ENCODE assay signal across 8 mouse cellular contexts in genomic region chr6:125164672-125165327, GRCm38 (mm10). TPM values are rescaled to one million over a fixed set of nuclear protein-coding genes. Genes with fewer than 3 reads are reported as not detected.
DNase-seq lines count a peak whose midpoint lies in the region; ATAC-seq and TF ChIP-seq lines count a peak whose summit lies in the region.

No protein-coding gene starts in this region.

- peak overlapping the region; percentile 75 for H3ac ChIP-seq in myocyte (ENCODE audit: control insufficient read depth, insufficient read length)

- H3K4me2 ChIP-seq in intestine, postnatal 0 days (replicated peaks; ENCODE audit: low read depth) = peak overlapping the region; percentile 92
- H3K4me2 ChIP-seq in liver, embryonic 13.5 days = peak overlapping the region; percentile 79
- peak overlapping the region; percentile 79 for H3K4me2 ChIP-seq in myocyte (ENCODE audit: low read depth)

- TF ChIP-seq POLR2A in myocyte (IDR thresholded peaks at IDR 0.05; ENCODE audit: insufficient read length, low read depth) = no peak

- H3K27ac ChIP-seq in intestine, postnatal 0 days (ENCODE audit: low read depth, low read length) = peak overlapping the region; percentile 92
- peak overlapping the region; percentile 91 for H3K27ac ChIP-seq in liver, embryonic 13.5 days

- DNase-seq in spleen, adult 18-20 months = peak; percentile 39 to 54
- DNase-seq in spleen, adult 12 weeks (ENCODE audit: low spot score) = no peak
- DNase-seq in gastrocnemius, postnatal 36 days = peak; percentile 35 to 62
- DNase-seq in liver, embryonic 13.5 days = peak; percentile 56
- DNase-seq in thymus, postnatal 0 days (ENCODE audit: low spot score) = peak; percentile 71

- no peak for TF ChIP-seq CTCF in intestine, postnatal 0 days (IDR thresholded peaks at IDR 0.05; ENCODE audit: low read depth)

- peak overlapping the region; percentile 76 for H3K9ac ChIP-seq in intestine, postnatal 0 days (ENCODE audit: low read depth, low read length)
- H3K9ac ChIP-seq in liver, embryonic 13.5 days = peak overlapping the region; percentile 91

- peak overlapping the region; percentile 84 for H3K4me3 ChIP-seq in intestine, postnatal 0 days (ENCODE audit: low read depth, low read length)
- peak overlapping the region; percentile 80 for H3K4me3 ChIP-seq in liver, embryonic 13.5 days (replicated peaks)
- H3K4me3 ChIP-seq in myocyte = peak overlapping the region; percentile 98

- no peaks in the 10 kb centered on the region for H3K9me3 ChIP-seq in intestine, postnatal 0 days (ENCODE audit: control insufficient read depth)
- no peaks in the 10 kb centered on the region for H3K9me3 ChIP-seq in liver, embryonic 13.5 days (replicated peaks)

- H3K36me3 ChIP-seq in intestine, postnatal 0 days (ENCODE audit: control insufficient read depth, insufficient read depth) = peaks cover 40% of the 10 kb centered on the region
- peaks cover 78% of the 10 kb centered on the region for H3K36me3 ChIP-seq in liver, embryonic 13.5 days
- peaks cover 12% of the 10 kb centered on the region for H3K36me3 ChIP-seq in myocyte (ENCODE audit: control insufficient read depth, insufficient read depth)

- H3K4me1 ChIP-seq in intestine, postnatal 0 days (replicated peaks; ENCODE audit: control insufficient read depth, insufficient read depth, low read length) = peaks cover 12% of the 10 kb centered on the region; the same call in 1 of the 2 replicates
- peaks cover 83% of the 10 kb centered on the region for H3K4me1 ChIP-seq in liver, embryonic 13.5 days (replicated peaks)

- ATAC-seq in common myeloid progenitor, adult 5-6 weeks (replicated peaks; ENCODE audit: low read depth, poor library complexity, severe bottlenecking) = peak; percentile 23; the same call in 1 of the 2 replicates
- ATAC-seq in intestine, postnatal 0 days = peak; percentile 7; the same call in 1 of the 2 replicates
- ATAC-seq in liver, embryonic 13.5 days (ENCODE audit: low read depth) = peak; percentile 19

- intact Hi-C loops in gastrocnemius, postnatal 36 days (cut with DNase I) = no loop called here

- no peaks in the 10 kb centered on the region for H3K27me3 ChIP-seq in intestine, postnatal 0 days (replicated peaks; ENCODE audit: control insufficient read depth, insufficient read depth, low read length)
- no peaks in the 10 kb centered on the region for H3K27me3 ChIP-seq in liver, embryonic 13.5 days
- no peaks in the 10 kb centered on the region for H3K27me3 ChIP-seq in myocyte (ENCODE audit: control insufficient read depth, insufficient read depth, insufficient read length)

- peaks cover 24% of the 10 kb centered on the region for H3K79me2 ChIP-seq in myocyte (ENCODE audit: control insufficient read depth, insufficient read depth)

- under 1% methylated on average over 39 of the region's 39 CpGs for WGBS in intestine, postnatal 0 days
- under 1% methylated on average over 39 of the region's 39 CpGs for WGBS in liver, embryonic 13.5 days (ENCODE audit: insufficient replicate concordance)

TF ChIP-seq in myocyte, 11 proteins besides CTCF, POLR2A, EP300 and RAD21:
- peak; percentile 81 for TF ChIP-seq USF1 (IDR thresholded peaks at IDR 0.05; ENCODE audit: low read depth)
- no peak for TF ChIP-seq MYOG (IDR thresholded peaks at IDR 0.05; ENCODE audit: control insufficient read depth in 1 of 3, insufficient read depth in 1 of 3, insufficient read length in 2 of 3, low read depth in 2 of 3)
- peak; percentile 47 for TF ChIP-seq E2F4 (IDR thresholded peaks at IDR 0.05; ENCODE audit: insufficient read depth)
- TF ChIP-seq POLR2AphosphoS2 (IDR thresholded peaks at IDR 0.05; ENCODE audit: insufficient read length, low read depth) = peak; percentile 61

RNA-seq across cellular contexts. Expression of gene Gapdh, which starts 1.5 kb away (rescaled TPM):
- total RNA-seq in common myeloid progenitor, adult 5-6 weeks (2017) = 769 and 809 TPM in 2 replicates
- over 10,000 TPM; 11,568 to 13,182 TPM for total RNA-seq in gastrocnemius, postnatal 36 days (2021)
- 1,338 and 1,629 TPM in 2 replicates for polyA plus RNA-seq in intestine, postnatal 0 days (2015; fragmentation: Nextera tagmentation; extraction: Ambion mirVana)
- polyA plus RNA-seq in liver, embryonic 13.5 days (2015; fragmentation: Nextera tagmentation; extraction: Ambion mirVana) = 1,179 and 1,220 TPM in 2 replicates
- 9,871 TPM for polyA plus RNA-seq in myocyte (2012; fragmentation: generic; extraction: Trizol)
- 1,452 and 1,606 TPM in 2 replicates for polyA plus RNA-seq in thymus, postnatal 0 days (2015; fragmentation: Nextera tagmentation; extraction: Ambion mirVana)

RNA-seq across cellular contexts. Expression of gene Iffo1, which starts 19.8 kb away (rescaled TPM):
- 16.5 and 19.5 TPM in 2 replicates for total RNA-seq in common myeloid progenitor, adult 5-6 weeks (2017)
- total RNA-seq in gastrocnemius, postnatal 36 days (2021) = 10 to 100 TPM; 11.6 to 12.3 TPM
- 3.2 and 3.9 TPM in 2 replicates for polyA plus RNA-seq in intestine, postnatal 0 days (2015; fragmentation: Nextera tagmentation; extraction: Ambion mirVana)
- polyA plus RNA-seq in liver, embryonic 13.5 days (2015; fragmentation: Nextera tagmentation; extraction: Ambion mirVana) = 3.7 and 3.9 TPM in 2 replicates
- 244 TPM for polyA plus RNA-seq in myocyte (2012; fragmentation: generic; extraction: Trizol)
- 13.8 and 19.0 TPM in 2 replicates for polyA plus RNA-seq in thymus, postnatal 0 days (2015; fragmentation: Nextera tagmentation; extraction: Ambion mirVana)

RNA-seq across cellular contexts. Expression of gene Ncapd2, which starts 26.7 kb away (rescaled TPM):
- 272 and 344 TPM in 2 replicates for total RNA-seq in common myeloid progenitor, adult 5-6 weeks (2017)
- 10 to 100 TPM in 1 of 2 experiments, 1 to 10 TPM in 1; 8.0 to 13.7 TPM for total RNA-seq in gastrocnemius, postnatal 36 days (2021)
- 17.9 and 19.0 TPM in 2 replicates for polyA plus RNA-seq in intestine, postnatal 0 days (2015; fragmentation: Nextera tagmentation; extraction: Ambion mirVana)
- polyA plus RNA-seq in liver, embryonic 13.5 days (2015; fragmentation: Nextera tagmentation; extraction: Ambion mirVana) = 94.5 and 101 TPM in 2 replicates
- 34.7 TPM for polyA plus RNA-seq in myocyte (2012; fragmentation: generic; extraction: Trizol)
- 130 and 153 TPM in 2 replicates for polyA plus RNA-seq in thymus, postnatal 0 days (2015; fragmentation: Nextera tagmentation; extraction: Ambion mirVana)

RNA-seq across cellular contexts. Expression of gene Mrpl51, which starts 26.8 kb away (rescaled TPM):
- total RNA-seq in common myeloid progenitor, adult 5-6 weeks (2017) = 97.3 and 99.1 TPM in 2 replicates
- 100 to 1,000 TPM; 212 to 225 TPM for total RNA-seq in gastrocnemius, postnatal 36 days (2021)
- polyA plus RNA-seq in intestine, postnatal 0 days (2015; fragmentation: Nextera tagmentation; extraction: Ambion mirVana) = 270 and 282 TPM in 2 replicates
- 217 and 225 TPM in 2 replicates for polyA plus RNA-seq in liver, embryonic 13.5 days (2015; fragmentation: Nextera tagmentation; extraction: Ambion mirVana)
- 132 TPM for polyA plus RNA-seq in myocyte (2012; fragmentation: generic; extraction: Trizol)
- 281 and 294 TPM in 2 replicates for polyA plus RNA-seq in thymus, postnatal 0 days (2015; fragmentation: Nextera tagmentation; extraction: Ambion mirVana)

RNA-seq across cellular contexts. Expression of gene Nop2, which starts 33.1 kb away (rescaled TPM):
- total RNA-seq in common myeloid progenitor, adult 5-6 weeks (2017) = 85.9 and 92.8 TPM in 2 replicates
- 10 to 100 TPM; 14.6 to 19.0 TPM for total RNA-seq in gastrocnemius, postnatal 36 days (2021)
- 21.9 and 22.6 TPM in 2 replicates for polyA plus RNA-seq in intestine, postnatal 0 days (2015; fragmentation: Nextera tagmentation; extraction: Ambion mirVana)
- polyA plus RNA-seq in liver, embryonic 13.5 days (2015; fragmentation: Nextera tagmentation; extraction: Ambion mirVana) = 60.6 and 65.5 TPM in 2 replicates
- 55.4 TPM for polyA plus RNA-seq in myocyte (2012; fragmentation: generic; extraction: Trizol)
- polyA plus RNA-seq in thymus, postnatal 0 days (2015; fragmentation: Nextera tagmentation; extraction: Ambion mirVana) = 53.9 and 60.7 TPM in 2 replicates

Comparison
In these comparisons a context has a peak if more than half of its experiments do, and no peak if none do; other contexts are left out.
1. RNA of gene Iffo1, which starts 19.8 kb away (polyA plus RNA-seq): 244 TPM in myocyte (single experiment); 13.8 to 19.0 TPM in thymus, postnatal 0 days, 3.7 to 3.9 TPM in liver, embryonic 13.5 days and 3.2 to 3.9 TPM in intestine, postnatal 0 days; every median in the first group is over 10 times any median in the second.
2. Peak in every context shown above with its lines, with median percentiles within 50 percentile points of each other: ATAC-seq, H3K4me2 ChIP-seq and H3K4me3 ChIP-seq.